Mouse (Mus musculus): Measurements from ENCODE around the gene Gm11639. TPM values are rescaled to one million over a fixed set of nuclear protein-coding genes. Genes with fewer than 3 reads are reported as not detected.
A peak's percentile ranks its signal among the peaks of the same experiment; 100 is the strongest.

Gene Gm11639
- total and polyA plus RNA-seq, 3 experiments, result 0.21 to 0.67 (median 0.32) TPM

GRCm38 (mm10) chr11:104637010-104637409, 48.5 kb upstream of the Gm11639 start (continued):
- TF ChIP-seq ZMIZ1 (IDR thresholded peaks at IDR 0.05; ENCODE audit: low read depth, low read length), result no peak
- peak; percentile 85 for TF ChIP-seq EP300 (IDR thresholded peaks at IDR 0.05; ENCODE audit: low read length)
- no peak for TF ChIP-seq MAFK (IDR thresholded peaks at IDR 0.05; ENCODE audit: insufficient replicate concordance, low read length)
- peak; percentile 71; the same call in 1 of the 2 replicates for TF ChIP-seq MEF2A (IDR thresholded peaks at IDR 0.05; ENCODE audit: borderline replicate concordance, low read depth, low read length)
- no peak for TF ChIP-seq SIN3A (IDR thresholded peaks at IDR 0.05; ENCODE audit: low read length)
- TF ChIP-seq USF2 (conservative IDR thresholded peaks at IDR 0.05; ENCODE audit: low read depth, low read length), result no peak
- peak; percentile 93 for TF ChIP-seq CHD2 (IDR thresholded peaks at IDR 0.05; ENCODE audit: low read length)
- TF ChIP-seq KAT2A (IDR thresholded peaks at IDR 0.05; ENCODE audit: insufficient replicate concordance, low read length), result no peak
- no peak for TF ChIP-seq SMC3 (IDR thresholded peaks at IDR 0.05; ENCODE audit: low read depth, low read length)
- no peak for TF ChIP-seq ZKSCAN1 (IDR thresholded peaks at IDR 0.05; ENCODE audit: borderline replicate concordance, low read depth, low read length)
- peak; percentile 90 for TF ChIP-seq MAX (IDR thresholded peaks at IDR 0.05; ENCODE audit: low read length)
- peak; percentile 92 for TF ChIP-seq BHLHE40 (IDR thresholded peaks at IDR 0.05; ENCODE audit: low read depth, low read length)
- TF ChIP-seq NELFE (IDR thresholded peaks at IDR 0.05; ENCODE audit: low read depth, low read length), result no peak
- TF ChIP-seq HCFC1 (IDR thresholded peaks at IDR 0.05; ENCODE audit: low read depth, low read length), result no peak
- no peak for TF ChIP-seq GABPA (IDR thresholded peaks at IDR 0.05; ENCODE audit: insufficient replicate concordance, low read depth, low read length)

DNA sequence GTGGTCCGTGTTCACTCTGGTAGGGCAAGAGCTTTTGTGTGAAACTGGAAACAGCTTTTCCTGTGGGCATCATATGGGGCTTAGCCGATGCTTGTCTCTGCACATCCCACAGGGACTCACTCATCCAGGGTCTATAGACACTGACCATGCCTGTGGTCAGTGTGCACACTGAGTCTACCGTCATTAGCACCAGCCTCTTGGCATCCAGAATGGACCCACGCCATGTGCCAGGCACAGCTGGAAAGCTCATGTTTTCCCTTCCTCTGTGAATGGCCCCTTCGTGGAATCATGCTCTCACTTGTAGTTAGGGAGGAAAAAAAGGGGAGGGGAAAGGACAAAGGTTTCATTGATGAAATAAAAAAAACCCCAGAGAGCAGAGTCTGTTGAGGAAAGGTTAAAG, 47.5 kb upstream of the Gm11639 start:
- peaks cover 16 to 60% of the 10 kb centered on the region in 2 experiments for H3K4me1 ChIP-seq (ENCODE audit: control insufficient read depth in 1 of 2, insufficient read depth in 2 of 2)
- in situ Hi-C loops (cut with MboI; ENCODE audit: low pct_ligation_motif_present, low pct_unique_long_range_greater_than_20kb, low sequenced_read_pairs) (no loop called here), dilution Hi-C loops (cut with MboI; ENCODE audit: extremely low pct_ligation_motif_present, extremely low pct_unique_long_range_greater_than_20kb, low sequenced_read_pairs) (no loop called here)
- no peak overlapping the region for H3K27ac ChIP-seq (ENCODE audit: insufficient read depth, low read depth)
- H3K36me3 ChIP-seq (replicated peaks in 1 of 2; ENCODE audit: control insufficient read depth in 1 of 2, insufficient read depth in 1 of 2, low read length in 1 of 2), result peaks cover 0 to 52% of the 10 kb centered on the region in 2 experiments
- H3K9ac ChIP-seq (ENCODE audit: insufficient read depth, low read depth), result no peak overlapping the region
- no peaks in the 10 kb centered on the region for H3K79me2 ChIP-seq (replicated peaks; ENCODE audit: control insufficient read depth, extremely low read depth, insufficient read depth, poor library complexity, severe bottlenecking)
- no peaks in the 10 kb centered on the region for H3K27me3 ChIP-seq (replicated peaks)
- H3K4me3 ChIP-seq (replicated peaks in 1 of 3; ENCODE audit: low read depth in 2 of 3, low read length in 2 of 3, poor library complexity in 1 of 3), result no peak overlapping the region
- H3K9me3 ChIP-seq (replicated peaks; ENCODE audit: low read length), result no peaks in the 10 kb centered on the region
- H3K4me2 ChIP-seq (ENCODE audit: insufficient read depth, low read depth, poor library complexity, severe bottlenecking), result no peak overlapping the region
- no peak for TF ChIP-seq MAX (IDR thresholded peaks at IDR 0.05; ENCODE audit: low read length)
- no peak for TF ChIP-seq JUN (IDR thresholded peaks at IDR 0.05; ENCODE audit: insufficient read depth, low read depth, low read length)
- TF ChIP-seq MXI1 (IDR thresholded peaks at IDR 0.05; ENCODE audit: low read depth, low read length), result no peak
- TF ChIP-seq SMC3 (IDR thresholded peaks at IDR 0.05; ENCODE audit: low read depth, low read length), result no peak
- no peak for TF ChIP-seq IRF4 (IDR thresholded peaks at IDR 0.05; ENCODE audit: low read depth, low read length)
- no peak for TF ChIP-seq BHLHE40 (IDR thresholded peaks at IDR 0.05; ENCODE audit: low read depth, low read length)
- no peak for TF ChIP-seq PAX5 (IDR thresholded peaks at IDR 0.05; ENCODE audit: low read length)
- no peak for TF ChIP-seq HCFC1 (IDR thresholded peaks at IDR 0.05; ENCODE audit: low read depth, low read length)
- TF ChIP-seq MEF2A (IDR thresholded peaks at IDR 0.05; ENCODE audit: borderline replicate concordance, low read depth, low read length), result no peak
- no peak for TF ChIP-seq ZMIZ1 (IDR thresholded peaks at IDR 0.05; ENCODE audit: low read depth, low read length)
- DNase-seq (ENCODE audit: extremely low read depth), result no peak

Data from CH12.LX (cell line).